Mouse (Mus musculus): Measurements from ENCODE around the gene Sema4d.

GRCm38 (mm10) chr13:51778351-51778982 is 15.1 kb downstream of the Sema4d start:
- TF ChIP-seq HCFC1 (IDR thresholded peaks at IDR 0.05; ENCODE audit: borderline replicate concordance, insufficient read depth, low read length) (no peak), MAFK (IDR thresholded peaks at IDR 0.05; ENCODE audit: insufficient read depth, low read depth, low read length) (no peak), CHD2 (IDR thresholded peaks at IDR 0.05; ENCODE audit: low read depth, low read length) (no peak)
